In the genomic region with DNA sequence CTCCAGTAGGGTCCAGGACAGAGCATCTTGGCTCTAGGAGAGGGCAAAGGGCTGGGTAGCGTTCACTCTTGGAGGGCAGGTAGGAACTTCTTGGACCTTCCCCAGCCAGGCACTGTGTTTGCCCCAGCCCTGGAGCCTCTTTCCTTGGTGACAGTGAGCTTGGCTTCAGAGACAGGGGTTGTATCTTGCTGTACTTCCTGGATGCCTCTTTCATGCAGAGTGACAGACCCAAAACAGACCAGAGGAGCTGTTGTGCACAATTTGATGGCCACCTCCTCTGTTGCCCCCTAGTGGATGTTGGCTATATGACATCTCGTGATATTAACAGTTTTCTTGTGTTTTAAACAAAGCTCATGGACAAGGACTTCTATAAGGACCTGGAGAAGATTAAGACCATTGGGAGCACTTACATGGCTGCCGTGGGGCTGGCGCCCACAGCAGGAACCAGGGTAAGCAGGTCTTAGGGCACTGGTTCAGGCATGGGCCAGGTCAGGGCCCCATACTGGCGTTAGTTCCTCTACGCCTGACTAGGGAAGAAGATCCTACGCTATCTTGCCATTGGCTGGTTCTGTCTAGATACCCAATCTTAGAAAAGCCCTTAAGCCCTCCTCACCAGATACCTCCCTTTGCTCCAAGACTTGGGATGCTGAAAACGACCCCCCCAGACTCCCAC, we compare ENCODE assay signal across 8 mouse cellular contexts. TPM values are rescaled to one million over a fixed set of nuclear protein-coding genes. Genes with fewer than 3 reads are reported as not detected.
DNase-seq lines count a peak whose midpoint lies in the region; ATAC-seq and TF ChIP-seq lines count a peak whose summit lies in the region.

No protein-coding gene starts in this region.

- H3K9me3 ChIP-seq in E14TG2a.4 (ENCODE audit: low read length), result no peaks in the 10 kb centered on the region
- H3K9me3 ChIP-seq in intestine, postnatal 0 days (ENCODE audit: control insufficient read depth), result no peaks in the 10 kb centered on the region

- TF ChIP-seq EP300 in heart, adult 2 months (IDR thresholded peaks at IDR 0.05; ENCODE audit: insufficient read depth, low read depth, low read length), result no peak

- TF ChIP-seq POLR2A in heart, adult 2 months (IDR thresholded peaks at IDR 0.05; ENCODE audit: insufficient read depth, low read depth, low read length), result no peak

- no peak overlapping the region for H3K27ac ChIP-seq in heart, adult 2 months
- no peak overlapping the region for H3K27ac ChIP-seq in intestine, postnatal 0 days (ENCODE audit: low read depth, low read length)

- WGBS in heart, adult 2 months, result 80% methylated on average over 8 of the region's 8 CpGs
- WGBS in intestine, postnatal 0 days, result 81% methylated on average over 8 of the region's 8 CpGs

- no peaks in the 10 kb centered on the region for H3K27me3 ChIP-seq in heart, adult 2 months (ENCODE audit: control insufficient read depth, insufficient read depth, low read length)
- no peaks in the 10 kb centered on the region for H3K27me3 ChIP-seq in E14TG2a.4 (ENCODE audit: insufficient read depth, low read length)
- no peaks in the 10 kb centered on the region for H3K27me3 ChIP-seq in intestine, postnatal 0 days (replicated peaks; ENCODE audit: control insufficient read depth, insufficient read depth, low read length)

- H3K4me2 ChIP-seq in intestine, postnatal 0 days (replicated peaks; ENCODE audit: low read depth), result no peak overlapping the region

- intact Hi-C loops in heart, adult 2 months (cut with DNase I), result loop anchor here (2.0 kb wide), 1 partner anchor 507 kb away; no protein-coding TSS in a partner anchor

- no peak for DNase-seq in heart, adult 2 months
- DNase-seq in heart, adult 9 months (ENCODE audit: low spot score in 2 of 2), result no peak
- DNase-seq in embryo, embryonic 11.5 days (ENCODE audit: low read depth, low spot score), result peak; percentile 46
- DNase-seq in telencephalon, adult 2 months (ENCODE audit: low read depth, low spot score), result peak; percentile 27
- DNase-seq in MN1 (ENCODE audit: low spot score), result no peak

- H3K9ac ChIP-seq in heart, adult 2 months (ENCODE audit: low read depth, low read length), result no peak overlapping the region
- H3K9ac ChIP-seq in intestine, postnatal 0 days (ENCODE audit: low read depth, low read length), result no peak overlapping the region

- H3K4me3 ChIP-seq in heart, adult 2 months, result no peak overlapping the region
- no peak overlapping the region for H3K4me3 ChIP-seq in E14TG2a.4 (replicated peaks; ENCODE audit: low read length)
- no peak overlapping the region for H3K4me3 ChIP-seq in intestine, postnatal 0 days (ENCODE audit: low read depth, low read length)

- H3K36me3 ChIP-seq in heart, adult 2 months (ENCODE audit: control insufficient read depth, insufficient read depth, low read length), result no peaks in the 10 kb centered on the region
- H3K36me3 ChIP-seq in E14TG2a.4 (ENCODE audit: insufficient read depth, low read length), result peaks cover 5% of the 10 kb centered on the region; the same call in 1 of the 2 replicates
- H3K36me3 ChIP-seq in intestine, postnatal 0 days (ENCODE audit: control insufficient read depth, insufficient read depth), result no peaks in the 10 kb centered on the region

- ATAC-seq in intestine, postnatal 0 days, result no peak
- peak; percentile 65 for ATAC-seq in megakaryocyte progenitor cell, adult 5-6 weeks (replicated peaks; ENCODE audit: poor library complexity)

- no peaks in the 10 kb centered on the region for H3K79me2 ChIP-seq in heart, adult 2 months (replicated peaks; ENCODE audit: control insufficient read depth, insufficient read depth, low read length)

- no peaks in the 10 kb centered on the region for H3K4me1 ChIP-seq in heart, adult 2 months (ENCODE audit: control insufficient read depth, insufficient read depth, low read length)
- peaks cover 7% of the 10 kb centered on the region for H3K4me1 ChIP-seq in E14TG2a.4 (replicated peaks; ENCODE audit: low read depth, low read length)
- no peaks in the 10 kb centered on the region; the same call in 1 of the 2 replicates for H3K4me1 ChIP-seq in intestine, postnatal 0 days (replicated peaks; ENCODE audit: control insufficient read depth, insufficient read depth, low read length)

- TF ChIP-seq CTCF in heart, adult 2 months (IDR thresholded peaks at IDR 0.05), result peak; percentile 73
- peak; percentile 86 for TF ChIP-seq CTCF in E14TG2a.4 (conservative IDR thresholded peaks at IDR 0.05; ENCODE audit: low read length)
- peak; percentile 89 for TF ChIP-seq CTCF in intestine, postnatal 0 days (IDR thresholded peaks at IDR 0.05; ENCODE audit: low read depth)

RNA-seq across cellular contexts. Expression of gene Gm11985, which starts 26.7 kb away (rescaled TPM):
- not detected for total RNA-seq in heart, adult 2 months (2021)
- not detected in 2 replicates for polyA plus RNA-seq in heart, adult 2 months (2012; rRNA removed)
- not detected in 2 replicates for polyA plus RNA-seq in intestine, postnatal 0 days (2015; fragmentation: Nextera tagmentation; extraction: Ambion mirVana)
- not detected in 2 replicates for total RNA-seq in megakaryocyte progenitor cell, adult 5-6 weeks (2015)
- total RNA-seq in megakaryocyte progenitor cell, adult 5-6 weeks (2017), result not detected in 2 replicates

RNA-seq across cellular contexts. Expression of gene Igfbp1, which starts 35.9 kb away (rescaled TPM):
- total RNA-seq in heart, adult 2 months (2021), result not detected
- polyA plus RNA-seq in heart, adult 2 months (2012; rRNA removed), result not detected in 2 replicates
- 0.12 TPM in 1 of 2 replicates, not detected in the other for polyA plus RNA-seq in intestine, postnatal 0 days (2015; fragmentation: Nextera tagmentation; extraction: Ambion mirVana)
- total RNA-seq in megakaryocyte progenitor cell, adult 5-6 weeks (2015), result not detected in 2 replicates
- not detected in 2 replicates for total RNA-seq in megakaryocyte progenitor cell, adult 5-6 weeks (2017)

RNA-seq across cellular contexts. Expression of gene Igfbp3, which starts 52.1 kb away (rescaled TPM):
- 10 to 100 TPM; 32.2 to 40.4 TPM for total RNA-seq in heart, adult 2 months (2021)
- polyA plus RNA-seq in heart, adult 2 months (2012; rRNA removed), result 20.8 and 31.0 TPM in 2 replicates
- polyA plus RNA-seq in intestine, postnatal 0 days (2015; fragmentation: Nextera tagmentation; extraction: Ambion mirVana), result 52.7 and 57.1 TPM in 2 replicates
- not detected in 2 replicates for total RNA-seq in megakaryocyte progenitor cell, adult 5-6 weeks (2015)
- total RNA-seq in megakaryocyte progenitor cell, adult 5-6 weeks (2017), result not detected in 2 replicates

Comparison
In these comparisons a context has a peak if more than half of its experiments do, and no peak if none do; other contexts are left out.
1. DNase-seq: peak in embryo, embryonic 11.5 days (single experiment) and telencephalon, adult 2 months (single experiment); none in heart, adult 2 months (0 of 2), heart, adult 9 months (0 of 2) and MN1 (single experiment).
2. RNA of gene Igfbp3, which starts 52.1 kb away (total RNA-seq): 32.2 to 40.4 TPM in heart, adult 2 months; not detected in megakaryocyte progenitor cell, adult 5-6 weeks; every median in the first group is over 10 times any median in the second.
3. Peak in every context shown above with its lines, with median percentiles within 50 percentile points of each other: CTCF ChIP-seq.